Mouse (Mus musculus): ENCODE measurements at regions not wholly inside any gene's neighbourhood (a gene's known extent, or its start where the extent isn't known, plus 50 kb on each side); places are given as distances from the start of the nearest gene placed in this dataset.
A peak's percentile ranks its signal among the peaks of the same experiment; 100 is the strongest.

GRCm38 (mm10) chrX:121533360-121533759 is 863.8 kb downstream of the Nap1l3 start:
- no peak for DNase-seq (ENCODE audit: low spot score in 2 of 2)
- intact Hi-C loops (cut with DNase I), result no loop called here

GRCm38 (mm10) chrX:121519830-121520229 is 877.4 kb downstream of the Nap1l3 start:
- intact Hi-C loops (cut with DNase I), result no loop called here
- no peak for DNase-seq (ENCODE audit: low spot score in 2 of 2)

- DNase-seq (ENCODE audit: low spot score in 2 of 2), result peak in 1 of 2 experiments; percentile 2
- intact Hi-C loops (cut with DNase I), result no loop called here
Measured at GRCm38 (mm10) chrX:121497727-121498126, 899.5 kb downstream of the Nap1l3 start.

GRCm38 (mm10) chrX:121497219-121497618 is 900.0 kb downstream of the Nap1l3 start:
- DNase-seq (ENCODE audit: low spot score in 2 of 2), result no peak
- intact Hi-C loops (cut with DNase I), result no loop called here

- intact Hi-C loops (cut with DNase I), result no loop called here
- DNase-seq (ENCODE audit: low spot score in 2 of 2), result no peak
Measured at GRCm38 (mm10) chrX:121479402-121479989, 917.7 kb downstream of the Nap1l3 start.

GRCm38 (mm10) chrX:121429078-121429477 is 968.1 kb downstream of the Nap1l3 start:
- intact Hi-C loops (cut with DNase I), result no loop called here
- DNase-seq (ENCODE audit: low spot score in 2 of 2), result no peak
